Mouse (Mus musculus) cortical plate, adult 2 months (tissue): Measurements from ENCODE around the gene Tnni1. TPM values are rescaled to one million over a fixed set of nuclear protein-coding genes. Genes with fewer than 3 reads are reported as not detected.

Source experiments
- H3K27ac ChIP-seq: fragments of 200-500 bp; 2 replicates; pipeline ENCODE4 v1.5.1; 2012; ENCODE audit warnings: low read length, control low read depth, inconsistent platforms; ENCODE audit not compliant: insufficient read depth
- H3K4me1 ChIP-seq: fragments of 200-500 bp; 2 replicates; pipeline ENCODE4 v1.6.1; 2011; ENCODE audit warnings: low read length; ENCODE audit not compliant: control insufficient read depth, insufficient read depth
- H3K4me3 ChIP-seq: fragments of 200-500 bp; 2 replicates; pipeline ENCODE4 v1.5.1; 2011; ENCODE audit warnings: mild to moderate bottlenecking, low read length, control low read depth; ENCODE audit not compliant: insufficient read depth
- CTCF ChIP-seq: fragments of 200-500 bp; IDR thresholded peaks from 2 replicates; pipeline ENCODE4 v1.5.1; 2011; ENCODE audit warnings: mild to moderate bottlenecking, control low read depth, low read length; ENCODE audit not compliant: insufficient read depth; ENCODE audit errors: extremely low read depth
- POLR2A ChIP-seq: fragments of 200-500 bp; IDR thresholded peaks from 2 replicates; pipeline ENCODE4 v1.6.1; 2011; ENCODE audit warnings: mild to moderate bottlenecking, low read length, control low read depth; ENCODE audit not compliant: insufficient read depth; ENCODE audit errors: extremely low read depth
- polyA plus RNA-seq: library from polyadenylated mRNA; depleted of rRNA; stranded (reverse); fragments of >200 nt; gene quantifications from 2 replicates; pipeline ENCODE4 v1.2.3, GENCODE M21; 2012; rRNA removed

Gene Tnni1
- 17.4 and 18.8 TPM in 2 replicates for polyA plus RNA-seq

- TF ChIP-seq POLR2A (no peak), CTCF (no peak)
- H3K4me1 ChIP-seq = 0 out of 2 replicates have a peak, but pooled peaks cover 2% of the 10 kb centered on the region
- no peak within 1 kb of the TSS for H3K4me3 ChIP-seq
- H3K27ac ChIP-seq = 0 out of 2 replicates have a peak within 1 kb of the TSS, but pooled peaks have one; percentile 51
Observed at GRCm38 (mm10) chr1:135778780-135779535, at the start of gene Tnni1. TSS of gene Tnni1 (plus strand) at chr1:135779434.

GRCm38 (mm10) chr1:135729821-135730220 is 49.4 kb upstream of the Tnni1 start:
- TF ChIP-seq POLR2A = no peak
- no peak for TF ChIP-seq CTCF
- H3K27ac ChIP-seq = peak overlapping the region; percentile 47

GRCm38 (mm10) chr1:135730296-135730695 is 48.9 kb upstream of the Tnni1 start:
- TF ChIP-seq POLR2A = no peak
- no peak for TF ChIP-seq CTCF
- peak overlapping the region; percentile 45 for H3K4me3 ChIP-seq
- peak overlapping the region; percentile 47 for H3K27ac ChIP-seq
- H3K4me1 ChIP-seq = peaks cover 1% of the 10 kb centered on the region; the same call in 1 of the 2 replicates

More at GRCm38 (mm10) chr1:135729821-135730220, 49.4 kb upstream of the Tnni1 start:
- H3K4me3 ChIP-seq = peak overlapping the region; percentile 45
- peaks cover under 1% of the 10 kb centered on the region; the same call in 1 of the 2 replicates for H3K4me1 ChIP-seq

GRCm38 (mm10) chr1:135731393-135731792 is 47.8 kb upstream of the Tnni1 start:
- peaks cover 1% of the 10 kb centered on the region; the same call in 1 of the 2 replicates for H3K4me1 ChIP-seq
- peak overlapping the region; percentile 45; the same call in 1 of the 2 replicates for H3K4me3 ChIP-seq
- TF ChIP-seq POLR2A (no peak), CTCF (no peak)
- H3K27ac ChIP-seq = peak overlapping the region; percentile 47

GRCm38 (mm10) chr1:135731897-135732684 is 47.1 kb upstream of the Tnni1 start:
- peak overlapping the region; percentile 45; the same call in 1 of the 2 replicates for H3K4me3 ChIP-seq
- peak overlapping the region; percentile 74 for H3K27ac ChIP-seq
- TF ChIP-seq CTCF (no peak), POLR2A (no peak)
- peaks cover 1% of the 10 kb centered on the region; the same call in 1 of the 2 replicates for H3K4me1 ChIP-seq

GRCm38 (mm10) chr1:135734225-135734937 is 44.9 kb upstream of the Tnni1 start:
- peak overlapping the region; percentile 90 for H3K27ac ChIP-seq

GRCm38 (mm10) chr1:135735460-135735859 is 43.8 kb upstream of the Tnni1 start:
- TF ChIP-seq CTCF = no peak
- TF ChIP-seq POLR2A = no peak
- H3K27ac ChIP-seq = peak overlapping the region; percentile 90
- peaks cover 1% of the 10 kb centered on the region; the same call in 1 of the 2 replicates for H3K4me1 ChIP-seq
- H3K4me3 ChIP-seq = no peak overlapping the region

More at GRCm38 (mm10) chr1:135734225-135734937, 44.9 kb upstream of the Tnni1 start:
- TF ChIP-seq POLR2A (no peak; the same call in 1 of the 2 replicates), CTCF (no peak)
- Histone ChIP-seq H3K4me3 (no peak overlapping the region), H3K4me1 (peaks cover 1% of the 10 kb centered on the region; the same call in 1 of the 2 replicates)

GRCm38 (mm10) chr1:135744987-135745386 is 34.2 kb upstream of the Tnni1 start:
- Histone ChIP-seq H3K4me1 (no peaks in the 10 kb centered on the region), H3K4me3 (no peak overlapping the region), H3K27ac (no peak overlapping the region)
- TF ChIP-seq POLR2A (no peak), CTCF (no peak)

- Histone ChIP-seq H3K4me3 (no peak overlapping the region), H3K4me1 (no peaks in the 10 kb centered on the region), H3K27ac (no peak overlapping the region)
- TF ChIP-seq CTCF (no peak), POLR2A (no peak)
Observed at GRCm38 (mm10) chr1:135746248-135746647, 33.0 kb upstream of the Tnni1 start.
